Mouse (Mus musculus): ENCODE data around the gene Col4a3. TPM values are rescaled to one million over a fixed set of nuclear protein-coding genes. Genes with fewer than 3 reads are reported as not detected.

The Col4a3 gene
- polyA plus RNA-seq, 1 experiment from 2014 or later: 0.14 TPM

DNA sequence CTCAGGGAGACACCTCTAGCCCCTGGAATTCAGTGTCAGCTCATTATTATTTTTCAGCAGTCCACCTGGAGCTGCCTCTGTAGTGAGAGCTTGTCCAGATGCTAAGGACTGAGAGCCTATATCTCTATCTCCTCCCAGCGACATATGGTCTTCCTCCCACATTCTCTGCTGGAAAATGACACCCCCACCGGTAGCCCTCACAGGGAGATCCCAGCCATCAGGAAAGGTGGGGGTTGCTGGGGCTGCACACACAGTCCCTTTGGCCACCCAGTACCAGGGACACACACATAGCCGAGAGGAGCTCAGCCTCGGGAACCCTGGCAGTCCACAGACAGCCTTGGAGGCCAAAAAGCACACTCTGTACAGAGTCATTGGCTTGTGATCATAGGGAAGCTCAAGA is 26.5 kb upstream of the Col4a3 start:
- no peaks in the 10 kb centered on the region for H3K36me3 ChIP-seq (ENCODE audit: control insufficient read depth, insufficient read depth, low read length)
- DNase-seq (no peak), ATAC-seq (ENCODE audit: low FRiP score, low TSS enrichment) (no peak)
- H3K4me3 ChIP-seq (replicated peaks; ENCODE audit: low read depth, low read length): no peak overlapping the region
- H3K4me1 ChIP-seq (ENCODE audit: control insufficient read depth, insufficient read depth, low read length): no peaks in the 10 kb centered on the region
- H3K9me3 ChIP-seq (ENCODE audit: control insufficient read depth, low read length): no peaks in the 10 kb centered on the region
- no peak overlapping the region for H3K4me2 ChIP-seq (ENCODE audit: low read length)
- H3K27me3 ChIP-seq (ENCODE audit: control insufficient read depth, insufficient read depth, low read length): no peaks in the 10 kb centered on the region
- WGBS: 87% methylated on average over 4 of the region's 4 CpGs
- no peak overlapping the region for H3K9ac ChIP-seq (replicated peaks; ENCODE audit: low read length)
- no peak overlapping the region for H3K27ac ChIP-seq (replicated peaks; ENCODE audit: low read depth, low read length)

DNA sequence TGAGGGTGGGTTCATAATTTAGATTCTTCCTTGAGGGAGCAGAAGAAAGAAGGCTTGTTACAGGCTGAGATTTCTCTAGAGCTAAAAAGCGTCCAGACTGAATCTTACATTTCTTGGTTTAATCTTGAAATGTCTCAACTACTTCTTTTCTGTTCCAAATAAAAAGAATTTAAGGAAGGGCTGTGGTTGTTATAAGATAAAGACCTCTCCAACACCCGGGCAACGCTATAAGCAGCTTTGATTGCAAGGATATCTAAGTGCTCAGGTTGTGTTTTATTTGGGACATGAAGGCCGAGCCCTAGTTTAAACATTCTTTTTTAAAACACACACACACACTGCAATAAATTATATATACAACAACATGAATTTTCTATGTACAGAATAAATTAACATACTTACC is 17.3 kb upstream of the Col4a3 start:
- H3K27ac ChIP-seq (replicated peaks; ENCODE audit: low read depth, low read length): no peak overlapping the region
- H3K9ac ChIP-seq (replicated peaks; ENCODE audit: low read length): no peak overlapping the region
- 92% methylated on average over 4 of the region's 4 CpGs for WGBS
- no peak overlapping the region for H3K4me2 ChIP-seq (ENCODE audit: low read length)
- no peaks in the 10 kb centered on the region for H3K27me3 ChIP-seq (ENCODE audit: control insufficient read depth, insufficient read depth, low read length)
- no peak overlapping the region for H3K4me3 ChIP-seq (replicated peaks; ENCODE audit: low read depth, low read length)
- no peaks in the 10 kb centered on the region for H3K4me1 ChIP-seq (ENCODE audit: control insufficient read depth, insufficient read depth, low read length)
- ATAC-seq (ENCODE audit: low FRiP score, low TSS enrichment) (no peak), DNase-seq (no peak)
- no peaks in the 10 kb centered on the region for H3K9me3 ChIP-seq (ENCODE audit: control insufficient read depth, low read length)
- H3K36me3 ChIP-seq (ENCODE audit: control insufficient read depth, insufficient read depth, low read length): no peaks in the 10 kb centered on the region

DNA sequence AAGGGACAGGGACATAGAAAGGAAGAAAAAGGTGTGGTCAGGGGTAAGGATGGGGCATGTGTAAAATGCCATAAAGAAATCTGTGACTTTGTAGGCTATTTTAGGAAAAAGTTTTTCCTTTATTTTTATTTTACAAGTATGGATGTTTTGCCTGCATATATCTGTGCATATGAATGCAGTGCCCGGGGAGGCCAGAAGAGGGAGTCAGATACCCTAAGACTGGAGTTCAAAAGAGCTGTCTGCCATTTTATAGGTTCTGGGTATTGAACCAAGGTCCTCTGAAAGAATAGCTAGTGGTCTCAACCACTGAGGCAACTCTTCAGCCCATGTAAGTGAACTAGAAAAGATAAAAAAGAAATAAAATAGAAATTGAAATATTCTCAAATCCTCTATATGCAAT is 15.0 kb upstream of the Col4a3 start:
- no peak for DNase-seq
- H3K4me1 ChIP-seq (ENCODE audit: control insufficient read depth, insufficient read depth, low read length): no peaks in the 10 kb centered on the region
- no peak overlapping the region for H3K9ac ChIP-seq (replicated peaks; ENCODE audit: low read length)

DNA sequence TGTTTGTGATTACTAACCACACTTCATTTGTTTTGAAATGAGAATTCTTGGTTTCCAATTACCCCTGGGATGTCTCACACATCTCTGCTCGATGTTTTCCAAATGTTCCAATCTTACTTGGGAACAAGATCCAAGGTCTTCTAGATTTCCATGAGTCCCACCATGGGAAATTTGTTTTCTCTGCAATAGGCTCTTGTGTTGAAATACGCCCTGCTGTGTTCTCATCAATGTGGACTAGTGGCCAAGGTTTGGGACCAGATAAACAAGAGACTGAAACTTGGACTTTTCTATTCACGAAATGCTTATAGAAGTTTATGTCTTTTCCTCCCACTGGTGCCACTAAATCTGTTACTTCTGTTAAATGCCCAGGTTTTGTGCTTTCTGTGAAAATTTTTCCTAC is 11.0 kb upstream of the Col4a3 start:
- Histone ChIP-seq H3K4me2 (ENCODE audit: low read length) (no peak overlapping the region), H3K4me3 (replicated peaks; ENCODE audit: low read depth, low read length) (no peak overlapping the region), H3K4me1 (ENCODE audit: control insufficient read depth, insufficient read depth, low read length) (no peaks in the 10 kb centered on the region), H3K36me3 (ENCODE audit: control insufficient read depth, insufficient read depth, low read length) (no peaks in the 10 kb centered on the region), H3K9me3 (ENCODE audit: control insufficient read depth, low read length) (no peaks in the 10 kb centered on the region), H3K9ac (replicated peaks; ENCODE audit: low read length) (no peak overlapping the region), H3K27me3 (ENCODE audit: control insufficient read depth, insufficient read depth, low read length) (no peaks in the 10 kb centered on the region), H3K27ac (replicated peaks; ENCODE audit: low read depth, low read length) (no peak overlapping the region)
- ATAC-seq (ENCODE audit: low FRiP score, low TSS enrichment) (no peak), DNase-seq (no peak)
- WGBS: 86% methylated on average over 3 of the region's 3 CpGs

More for the DNA sequence above, 15.0 kb upstream of the Col4a3 start:
- no peaks in the 10 kb centered on the region for H3K9me3 ChIP-seq (ENCODE audit: control insufficient read depth, low read length)
- 71% methylated on average over 1 of the region's 1 CpGs for WGBS
- no peak for ATAC-seq (ENCODE audit: low FRiP score, low TSS enrichment)
- no peaks in the 10 kb centered on the region for H3K27me3 ChIP-seq (ENCODE audit: control insufficient read depth, insufficient read depth, low read length)
- no peak overlapping the region for H3K27ac ChIP-seq (replicated peaks; ENCODE audit: low read depth, low read length)
- no peak overlapping the region for H3K4me3 ChIP-seq (replicated peaks; ENCODE audit: low read depth, low read length)
- no peaks in the 10 kb centered on the region for H3K36me3 ChIP-seq (ENCODE audit: control insufficient read depth, insufficient read depth, low read length)
- no peak overlapping the region for H3K4me2 ChIP-seq (ENCODE audit: low read length)

DNA sequence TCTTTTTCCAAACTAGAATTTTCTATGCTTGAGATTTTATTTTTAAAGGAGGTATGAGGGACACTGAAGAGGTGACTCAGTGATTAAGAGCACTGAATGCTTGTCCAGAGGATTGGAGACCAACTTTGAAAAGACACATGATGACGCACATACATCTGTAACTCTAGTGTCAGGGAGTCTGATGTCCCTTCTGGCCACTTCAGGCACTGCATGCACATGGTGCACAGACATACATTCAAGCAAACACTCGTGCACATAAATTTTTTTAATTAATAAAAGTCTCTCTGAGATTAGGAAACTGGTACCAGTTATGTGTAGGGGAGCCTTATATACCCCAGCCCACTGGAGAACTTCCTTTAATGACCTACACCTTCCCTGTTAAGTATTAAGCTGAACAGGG is 10.5 kb upstream of the Col4a3 start:
- Histone ChIP-seq H3K4me2 (ENCODE audit: low read length) (no peak overlapping the region), H3K27me3 (ENCODE audit: control insufficient read depth, insufficient read depth, low read length) (no peaks in the 10 kb centered on the region), H3K27ac (replicated peaks; ENCODE audit: low read depth, low read length) (no peak overlapping the region), H3K9me3 (ENCODE audit: control insufficient read depth, low read length) (no peaks in the 10 kb centered on the region), H3K36me3 (ENCODE audit: control insufficient read depth, insufficient read depth, low read length) (no peaks in the 10 kb centered on the region), H3K4me1 (ENCODE audit: control insufficient read depth, insufficient read depth, low read length) (no peaks in the 10 kb centered on the region), H3K4me3 (replicated peaks; ENCODE audit: low read depth, low read length) (no peak overlapping the region), H3K9ac (replicated peaks; ENCODE audit: low read length) (no peak overlapping the region)
- 81% methylated on average over 2 of the region's 2 CpGs for WGBS
- ATAC-seq (ENCODE audit: low FRiP score, low TSS enrichment) (no peak), DNase-seq (no peak)

DNA sequence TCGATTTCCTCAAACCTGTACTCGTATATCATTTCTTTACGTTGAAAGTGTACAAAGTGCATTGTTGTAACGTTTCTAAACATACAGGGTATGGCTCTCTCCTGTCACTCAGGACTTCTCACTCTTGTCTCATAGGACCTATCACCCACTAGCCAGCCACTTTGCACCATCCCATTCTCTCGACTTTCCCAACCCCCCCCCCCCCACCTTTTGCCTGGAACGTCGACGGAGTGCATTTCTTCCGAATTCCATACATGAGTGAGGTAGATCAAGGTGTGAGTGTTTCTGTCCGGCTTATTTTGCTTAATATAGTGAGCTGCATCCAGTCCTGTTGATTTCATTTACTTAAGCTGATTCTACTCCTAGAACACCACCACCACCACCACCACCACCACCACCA is 9.4 kb upstream of the Col4a3 start:
- no peaks in the 10 kb centered on the region for H3K9me3 ChIP-seq (ENCODE audit: control insufficient read depth, low read length)
- no peak for DNase-seq
- H3K4me2 ChIP-seq (ENCODE audit: low read length): no peak overlapping the region

DNA sequence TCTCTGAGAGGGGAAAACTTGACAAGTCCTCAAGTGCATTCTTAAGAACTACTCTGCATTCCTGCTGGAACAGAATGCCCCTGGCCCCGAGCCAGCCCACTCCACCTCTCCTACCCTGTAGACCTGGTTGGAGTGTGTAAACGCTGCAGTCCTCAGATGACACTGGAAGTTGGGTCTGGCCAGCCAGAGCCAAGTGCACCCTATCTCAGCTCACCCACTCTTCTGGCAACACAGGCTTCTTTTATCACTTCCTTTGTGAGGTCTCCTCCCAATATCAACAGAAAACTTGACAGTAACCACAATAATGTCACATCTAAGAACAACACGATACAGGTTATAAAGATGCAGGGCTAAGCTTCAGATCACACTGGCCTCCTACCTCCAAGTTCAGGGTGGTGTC is 8.8 kb upstream of the Col4a3 start:
- no peak for ATAC-seq (ENCODE audit: low FRiP score, low TSS enrichment)
- Histone ChIP-seq H3K36me3 (ENCODE audit: control insufficient read depth, insufficient read depth, low read length) (no peaks in the 10 kb centered on the region), H3K27me3 (ENCODE audit: control insufficient read depth, insufficient read depth, low read length) (no peaks in the 10 kb centered on the region), H3K4me2 (ENCODE audit: low read length) (no peak overlapping the region), H3K4me1 (ENCODE audit: control insufficient read depth, insufficient read depth, low read length) (no peaks in the 10 kb centered on the region), H3K9ac (replicated peaks; ENCODE audit: low read length) (no peak overlapping the region), H3K9me3 (ENCODE audit: control insufficient read depth, low read length) (no peaks in the 10 kb centered on the region), H3K4me3 (replicated peaks; ENCODE audit: low read depth, low read length) (no peak overlapping the region), H3K27ac (replicated peaks; ENCODE audit: low read depth, low read length) (no peak overlapping the region)
- WGBS: 87% methylated on average over 3 of the region's 3 CpGs
- no peak for DNase-seq

More for the DNA sequence above, 9.4 kb upstream of the Col4a3 start:
- Histone ChIP-seq H3K9ac (replicated peaks; ENCODE audit: low read length) (no peak overlapping the region), H3K27me3 (ENCODE audit: control insufficient read depth, insufficient read depth, low read length) (no peaks in the 10 kb centered on the region), H3K36me3 (ENCODE audit: control insufficient read depth, insufficient read depth, low read length) (no peaks in the 10 kb centered on the region), H3K27ac (replicated peaks; ENCODE audit: low read depth, low read length) (no peak overlapping the region), H3K4me1 (ENCODE audit: control insufficient read depth, insufficient read depth, low read length) (no peaks in the 10 kb centered on the region), H3K4me3 (replicated peaks; ENCODE audit: low read depth, low read length) (no peak overlapping the region)
- ATAC-seq (ENCODE audit: low FRiP score, low TSS enrichment): no peak
- WGBS: 92% methylated on average over 10 of the region's 10 CpGs

DNA sequence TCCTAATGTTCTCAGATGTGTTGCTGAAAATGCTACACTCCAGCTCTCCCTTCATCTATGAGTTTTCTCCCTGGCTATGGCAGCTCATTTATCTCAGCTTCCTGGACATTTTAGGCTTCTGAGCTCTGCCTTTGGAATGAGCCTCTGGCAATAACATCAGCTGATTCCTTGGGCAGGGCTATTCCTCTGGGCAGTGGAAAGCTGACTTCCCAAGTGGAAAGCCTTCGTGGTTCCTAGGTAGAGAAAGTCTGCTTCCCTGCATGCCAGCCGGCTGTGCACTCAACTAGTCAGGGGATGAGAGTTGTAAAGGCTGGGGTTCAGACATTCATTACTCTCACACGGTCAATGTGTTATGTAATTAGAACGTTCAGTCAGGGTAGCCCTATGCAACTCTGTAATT is 8.4 kb upstream of the Col4a3 start:
- Histone ChIP-seq H3K27me3 (ENCODE audit: control insufficient read depth, insufficient read depth, low read length) (no peaks in the 10 kb centered on the region), H3K9me3 (ENCODE audit: control insufficient read depth, low read length) (no peaks in the 10 kb centered on the region), H3K4me2 (ENCODE audit: low read length) (no peak overlapping the region), H3K36me3 (ENCODE audit: control insufficient read depth, insufficient read depth, low read length) (no peaks in the 10 kb centered on the region), H3K9ac (replicated peaks; ENCODE audit: low read length) (no peak overlapping the region), H3K27ac (replicated peaks; ENCODE audit: low read depth, low read length) (no peak overlapping the region), H3K4me1 (ENCODE audit: control insufficient read depth, insufficient read depth, low read length) (no peaks in the 10 kb centered on the region), H3K4me3 (replicated peaks; ENCODE audit: low read depth, low read length) (no peak overlapping the region)
- WGBS: 84% methylated on average over 4 of the region's 4 CpGs
- DNase-seq (no peak), ATAC-seq (ENCODE audit: low FRiP score, low TSS enrichment) (no peak)

DNA sequence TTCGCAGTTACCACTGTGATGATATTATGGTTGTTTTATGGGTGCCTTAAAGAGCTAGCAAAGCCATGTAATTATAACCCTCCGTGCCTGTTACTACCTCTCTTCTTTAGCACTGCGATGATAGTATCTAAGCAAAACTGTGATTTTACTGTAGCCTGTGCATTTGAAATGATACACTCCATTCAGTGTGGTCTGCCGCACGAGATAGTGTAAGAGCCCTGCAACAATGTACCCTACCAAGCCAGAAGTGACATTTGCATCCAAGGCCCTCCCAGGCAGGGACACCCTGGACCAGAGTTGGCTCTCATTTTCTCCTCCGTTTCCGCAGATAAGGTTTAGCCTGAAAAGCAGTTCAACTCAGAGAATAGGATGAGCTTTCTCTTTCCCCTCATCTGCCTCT is 740 bp upstream of the Col4a3 start:
- Histone ChIP-seq H3K4me3 (replicated peaks; ENCODE audit: low read depth, low read length) (no peak overlapping the region), H3K9me3 (ENCODE audit: control insufficient read depth, low read length) (no peaks in the 10 kb centered on the region), H3K4me2 (ENCODE audit: low read length) (no peak overlapping the region), H3K27me3 (ENCODE audit: control insufficient read depth, insufficient read depth, low read length) (peaks cover 13% of the 10 kb centered on the region), H3K9ac (replicated peaks; ENCODE audit: low read length) (no peak overlapping the region), H3K36me3 (ENCODE audit: control insufficient read depth, insufficient read depth, low read length) (no peaks in the 10 kb centered on the region), H3K27ac (replicated peaks; ENCODE audit: low read depth, low read length) (no peak overlapping the region), H3K4me1 (ENCODE audit: control insufficient read depth, insufficient read depth, low read length) (0 out of 2 replicates have a peak, but pooled peaks cover 8% of the 10 kb centered on the region)
- ATAC-seq (ENCODE audit: low FRiP score, low TSS enrichment): no peak
- WGBS: 73% methylated on average over 7 of the region's 7 CpGs
- DNase-seq: no peak

All from midbrain, embryonic 14.5 days (tissue).